Mouse (Mus musculus) liver, embryonic 15.5 days (tissue): ENCODE measurements around the gene Cspg4. TPM values are rescaled to one million over a fixed set of nuclear protein-coding genes. Genes with fewer than 3 reads are reported as not detected.

Source experiments
- ATAC-seq: fragments of 200-750 bp; cut with Nextera tagmentation; 2 replicates; pipeline ENCODE4 v1.8.0; 2017; ENCODE audit warnings: moderate number of reproducible peaks, mild to moderate bottlenecking, moderate library complexity; ENCODE audit not compliant: insufficient read depth
- H3K27ac ChIP-seq: fragments of 300-500 bp; sonication (generic); replicated peaks from 2 replicates; pipeline ENCODE4 v1.5.1; 2015; ENCODE audit warnings: mild to moderate bottlenecking, inconsistent platforms
- H3K27me3 ChIP-seq: fragments of 300-500 bp; sonication (generic); 2 replicates; pipeline ENCODE4 v1.6.1; 2015; ENCODE audit warnings: mild to moderate bottlenecking, inconsistent platforms
- H3K36me3 ChIP-seq: fragments of 300-500 bp; sonication (generic); replicated peaks from 2 replicates; pipeline ENCODE4 v1.6.1; 2015; ENCODE audit warnings: moderate library complexity, mild to moderate bottlenecking, inconsistent platforms
- H3K4me1 ChIP-seq: fragments of 300-500 bp; sonication (generic); replicated peaks from 2 replicates; pipeline ENCODE4 v1.6.1; 2015; ENCODE audit warnings: inconsistent platforms
- H3K4me2 ChIP-seq: fragments of 300-500 bp; sonication (generic); 2 replicates; pipeline ENCODE4 v1.6.1; 2015; ENCODE audit warnings: moderate library complexity, mild to moderate bottlenecking, inconsistent platforms
- H3K4me3 ChIP-seq: fragments of 300-500 bp; sonication (generic); replicated peaks from 2 replicates; pipeline ENCODE4 v1.5.1; 2015; ENCODE audit warnings: mild to moderate bottlenecking, inconsistent platforms
- H3K9ac ChIP-seq: fragments of 300-500 bp; sonication (generic); 2 replicates; pipeline ENCODE4 v1.6.1; 2015; ENCODE audit warnings: moderate library complexity, mild to moderate bottlenecking, inconsistent platforms
- H3K9me3 ChIP-seq: fragments of 300-500 bp; sonication (generic); replicated peaks from 2 replicates; pipeline ENCODE4 v1.6.1; 2016; ENCODE audit warnings: inconsistent platforms
- WGBS: fragments of 180-500 bp; shearing (Covaris S2); methylation state at CpG from one replicate; pipeline ENCODE4 v1.1.7; 2015; ENCODE audit warnings: mixed read lengths; ENCODE audit not compliant: insufficient replicate concordance; 5-methylcytosine and 5-hydroxymethylcytosine counted together
- polyA plus RNA-seq: library from polyadenylated mRNA; unstranded; fragments of >200 nt; fragmentation: Nextera tagmentation; extraction: Ambion mirVana; gene quantifications from 2 replicates; pipeline ENCODE4 v1.2.1, GENCODE M21; 2015

Gene Cspg4
- polyA plus RNA-seq = 0.61 and 0.75 TPM in 2 replicates

DNA sequence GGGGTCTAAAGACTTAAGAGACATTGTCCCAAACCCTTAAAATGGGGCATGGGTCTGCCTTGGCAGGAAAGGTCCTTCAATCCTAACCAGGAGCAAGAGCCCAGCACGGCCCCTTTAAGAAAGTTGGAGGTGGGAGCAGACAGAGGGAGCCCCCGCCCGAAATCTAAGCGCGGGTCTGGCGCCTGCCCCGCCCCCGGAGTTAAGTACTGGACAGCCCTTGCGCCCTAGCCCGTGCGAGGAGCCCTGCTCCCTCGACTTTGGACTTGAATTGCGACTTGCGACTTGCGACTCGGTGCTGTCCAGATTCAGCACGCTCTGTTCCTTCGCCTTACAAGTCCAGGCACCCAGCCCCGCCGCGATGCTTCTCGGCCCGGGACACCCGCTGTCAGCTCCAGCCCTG lies at the start of gene Cspg4:
Gene Cspg4 (plus strand): TSS at position 202 of the 400 bp plus-strand sequence.
- 0 out of 2 replicates have a peak within 1 kb of the TSS, but pooled peaks have one; percentile 10 for H3K4me3 ChIP-seq
- peak within 1 kb of the TSS; percentile 48 for H3K4me2 ChIP-seq
- no peak within 1 kb of the TSS for H3K9ac ChIP-seq
- no peak within 1 kb of the TSS for H3K27ac ChIP-seq
- no peak for ATAC-seq
- H3K27me3 ChIP-seq = peaks cover 37% of the 10 kb centered on the region
- no peaks in the 10 kb centered on the region for H3K4me1 ChIP-seq
- 5% methylated on average over 24 of the region's 24 CpGs for WGBS
- no peaks in the 10 kb centered on the region for H3K9me3 ChIP-seq
- H3K36me3 ChIP-seq = no peaks in the 10 kb centered on the region

- WGBS = 15% methylated on average over 3 of the region's 3 CpGs
- no peak overlapping the region for H3K27ac ChIP-seq
- ATAC-seq = no peak
- H3K4me2 ChIP-seq = no peak overlapping the region
- H3K9me3 ChIP-seq = no peaks in the 10 kb centered on the region
- no peak overlapping the region for H3K9ac ChIP-seq
- peaks cover 28% of the 10 kb centered on the region for H3K27me3 ChIP-seq
- no peak overlapping the region for H3K4me3 ChIP-seq
- H3K36me3 ChIP-seq = no peaks in the 10 kb centered on the region
- no peaks in the 10 kb centered on the region for H3K4me1 ChIP-seq
These were observed 39.9 kb upstream of the Cspg4 start for GRCm38 (mm10) chr9:56824900-56825299.

DNA sequence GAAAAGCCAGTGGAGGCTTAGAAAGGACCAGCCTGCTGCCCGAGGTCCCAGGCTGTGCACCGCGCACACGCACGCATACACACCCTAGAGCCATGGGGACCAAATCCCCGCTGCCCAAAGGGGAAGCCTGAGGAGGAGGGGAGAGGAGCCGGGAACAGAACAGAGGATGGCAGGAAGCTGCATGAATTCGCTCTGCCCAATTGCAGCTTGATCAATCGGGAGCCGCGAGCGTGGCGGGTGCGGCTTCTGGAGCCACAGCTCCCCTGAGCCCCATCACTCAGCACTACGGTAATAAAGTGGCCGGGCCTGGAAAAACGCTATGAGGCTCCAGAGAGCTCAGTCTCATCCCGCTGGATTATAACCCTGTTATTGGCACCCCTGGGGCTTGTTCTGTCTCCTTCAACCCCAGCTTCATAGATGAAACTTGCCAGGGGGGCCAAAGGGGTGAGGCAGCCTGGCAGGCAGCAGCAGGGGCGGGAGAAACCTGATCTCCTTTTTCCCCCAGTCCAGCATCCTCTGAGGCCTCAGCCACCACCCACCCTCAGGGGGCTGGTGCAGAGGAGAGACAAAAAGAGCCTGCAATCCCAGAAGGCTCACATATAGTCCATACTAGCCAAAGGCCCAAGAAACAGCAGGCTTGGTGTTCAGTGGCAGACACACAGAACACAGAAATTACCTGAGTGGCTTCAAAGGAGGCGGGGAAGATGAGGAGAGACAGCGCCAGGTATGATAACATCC lies 39.2 kb upstream of the Cspg4 start:
- Histone ChIP-seq H3K4me3 (no peak overlapping the region), H3K9me3 (no peaks in the 10 kb centered on the region), H3K27me3 (peaks cover 28% of the 10 kb centered on the region), H3K27ac (no peak overlapping the region), H3K4me2 (no peak overlapping the region), H3K4me1 (no peaks in the 10 kb centered on the region), H3K9ac (no peak overlapping the region), H3K36me3 (no peaks in the 10 kb centered on the region)
- no peak for ATAC-seq
- whole genome bisulfite sequencing = 14% methylated on average over 21 of the region's 21 CpGs

- H3K4me1 ChIP-seq = no peaks in the 10 kb centered on the region
- H3K4me2 ChIP-seq = no peak overlapping the region
- H3K27ac ChIP-seq = no peak overlapping the region
- no peak overlapping the region for H3K9ac ChIP-seq
- 35% methylated on average over 9 of the region's 9 CpGs for WGBS
- no peaks in the 10 kb centered on the region for H3K9me3 ChIP-seq
- peaks cover 33% of the 10 kb centered on the region for H3K27me3 ChIP-seq
- ATAC-seq = no peak
- H3K36me3 ChIP-seq = no peaks in the 10 kb centered on the region
- H3K4me3 ChIP-seq = no peak overlapping the region
These were observed 36.7 kb upstream of the Cspg4 start for GRCm38 (mm10) chr9:56828146-56828545.

DNA sequence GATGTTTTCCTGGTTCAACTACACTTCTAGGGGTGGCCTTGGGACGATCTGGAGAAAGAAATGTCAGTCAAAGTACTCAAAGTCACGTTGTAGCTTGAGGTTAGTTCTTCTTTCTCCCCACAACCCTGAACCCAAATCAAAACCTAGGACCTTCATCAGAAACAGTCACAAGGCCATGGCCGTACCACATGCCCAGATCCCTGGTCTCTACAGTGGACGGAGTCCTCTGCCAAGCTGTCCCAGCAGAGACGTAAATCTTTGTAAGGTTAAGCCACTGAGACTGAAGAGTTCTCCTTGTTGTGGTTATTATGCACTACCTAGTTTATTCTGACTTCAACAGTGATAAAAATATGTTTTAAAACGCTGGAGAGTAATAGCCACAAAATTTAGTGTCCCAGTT lies 36.0 kb upstream of the Cspg4 start:
- Histone ChIP-seq H3K36me3 (no peaks in the 10 kb centered on the region), H3K4me1 (no peaks in the 10 kb centered on the region), H3K9ac (no peak overlapping the region), H3K27ac (no peak overlapping the region), H3K9me3 (no peaks in the 10 kb centered on the region), H3K4me3 (no peak overlapping the region), H3K4me2 (no peak overlapping the region), H3K27me3 (peaks cover 36% of the 10 kb centered on the region)
- ATAC-seq = no peak
- 45% methylated on average over 6 of the region's 6 CpGs for WGBS

- Histone ChIP-seq H3K4me3 (no peak overlapping the region), H3K36me3 (no peaks in the 10 kb centered on the region), H3K4me1 (no peaks in the 10 kb centered on the region), H3K9ac (no peak overlapping the region), H3K4me2 (no peak overlapping the region), H3K27me3 (peaks cover 28% of the 10 kb centered on the region), H3K27ac (no peak overlapping the region), H3K9me3 (no peaks in the 10 kb centered on the region)
- ATAC-seq = no peak
- 46% methylated on average over 4 of the region's 4 CpGs for WGBS
These were observed 34.7 kb upstream of the Cspg4 start for GRCm38 (mm10) chr9:56830162-56830561.

GRCm38 (mm10) chr9:56831904-56832303 lies 32.9 kb upstream of the Cspg4 start:
- Histone ChIP-seq H3K4me1 (no peaks in the 10 kb centered on the region), H3K36me3 (no peaks in the 10 kb centered on the region), H3K9ac (no peak overlapping the region), H3K9me3 (no peaks in the 10 kb centered on the region), H3K4me2 (no peak overlapping the region), H3K4me3 (no peak overlapping the region), H3K27ac (no peak overlapping the region), H3K27me3 (peaks cover 12% of the 10 kb centered on the region)
- 50% methylated on average over 3 of the region's 3 CpGs for WGBS
- ATAC-seq = no peak

GRCm38 (mm10) chr9:56832900-56833299 lies 31.9 kb upstream of the Cspg4 start:
- H3K4me2 ChIP-seq = no peak overlapping the region
- H3K9ac ChIP-seq = no peak overlapping the region
- WGBS = 22% methylated on average over 6 of the region's 6 CpGs
- H3K4me3 ChIP-seq = no peak overlapping the region
- no peaks in the 10 kb centered on the region for H3K9me3 ChIP-seq
- H3K4me1 ChIP-seq = no peaks in the 10 kb centered on the region
- H3K36me3 ChIP-seq = no peaks in the 10 kb centered on the region
- no peak for ATAC-seq
- H3K27me3 ChIP-seq = peaks cover 8% of the 10 kb centered on the region; the same call in 1 of the 2 replicates
- H3K27ac ChIP-seq = no peak overlapping the region

DNA sequence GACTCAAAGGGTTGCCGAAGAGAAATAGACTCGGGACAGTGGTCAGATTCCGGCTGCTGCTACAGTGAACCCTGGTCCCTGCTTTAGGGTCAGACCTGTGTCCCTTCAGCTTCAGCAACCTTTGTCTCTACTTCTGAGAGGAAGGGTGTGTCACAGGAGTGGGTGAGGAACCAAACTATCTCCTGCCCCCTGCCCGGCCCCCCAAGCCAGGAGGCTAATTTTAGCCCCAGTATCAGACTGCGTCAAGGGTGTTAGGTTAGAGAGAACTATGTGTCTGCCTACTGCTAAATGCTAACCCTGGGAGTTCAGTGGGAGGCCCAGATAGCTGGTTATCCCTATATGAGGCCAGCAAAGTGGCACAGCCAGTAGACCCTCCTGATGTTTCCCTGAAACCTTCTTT lies 29.7 kb upstream of the Cspg4 start:
- 44% methylated on average over 5 of the region's 5 CpGs for WGBS
- Histone ChIP-seq H3K4me2 (no peak overlapping the region), H3K27ac (no peak overlapping the region)

DNA sequence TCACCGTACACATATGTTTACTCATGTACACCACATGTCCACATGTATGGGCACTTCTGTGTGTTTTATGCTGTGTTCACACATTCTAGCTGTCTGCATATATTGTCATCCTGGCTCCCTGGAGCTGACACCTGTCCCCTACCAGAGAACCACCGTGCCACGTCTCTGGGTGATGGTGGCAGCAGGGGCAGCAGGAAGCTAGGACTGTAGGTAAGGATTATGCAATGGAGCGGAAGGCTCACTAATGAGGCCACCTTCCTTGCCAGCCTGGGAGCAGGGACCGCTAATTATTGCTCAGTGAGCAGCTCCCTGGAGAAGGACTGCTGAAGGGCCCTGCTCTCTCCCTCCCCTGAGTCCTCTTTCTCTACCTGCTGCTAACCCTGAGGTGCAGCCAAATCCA lies 24.1 kb upstream of the Cspg4 start:
- no peak overlapping the region for H3K9ac ChIP-seq
- no peaks in the 10 kb centered on the region for H3K36me3 ChIP-seq
- no peak overlapping the region for H3K4me3 ChIP-seq
- H3K27me3 ChIP-seq = peaks cover 9% of the 10 kb centered on the region; the same call in 1 of the 2 replicates
- ATAC-seq = no peak
- no peaks in the 10 kb centered on the region for H3K9me3 ChIP-seq
- H3K27ac ChIP-seq = no peak overlapping the region
- 0 out of 2 replicates have a peak, but pooled peaks cover 4% of the 10 kb centered on the region for H3K4me1 ChIP-seq
- no peak overlapping the region for H3K4me2 ChIP-seq
- 52% methylated on average over 5 of the region's 5 CpGs for WGBS

More for the DNA sequence above, 29.7 kb upstream of the Cspg4 start:
- no peak overlapping the region for H3K9ac ChIP-seq
- peaks cover 8% of the 10 kb centered on the region; the same call in 1 of the 2 replicates for H3K27me3 ChIP-seq
- H3K4me3 ChIP-seq = no peak overlapping the region
- no peak for ATAC-seq
- H3K4me1 ChIP-seq = no peaks in the 10 kb centered on the region
- no peaks in the 10 kb centered on the region for H3K9me3 ChIP-seq
- H3K36me3 ChIP-seq = no peaks in the 10 kb centered on the region

DNA sequence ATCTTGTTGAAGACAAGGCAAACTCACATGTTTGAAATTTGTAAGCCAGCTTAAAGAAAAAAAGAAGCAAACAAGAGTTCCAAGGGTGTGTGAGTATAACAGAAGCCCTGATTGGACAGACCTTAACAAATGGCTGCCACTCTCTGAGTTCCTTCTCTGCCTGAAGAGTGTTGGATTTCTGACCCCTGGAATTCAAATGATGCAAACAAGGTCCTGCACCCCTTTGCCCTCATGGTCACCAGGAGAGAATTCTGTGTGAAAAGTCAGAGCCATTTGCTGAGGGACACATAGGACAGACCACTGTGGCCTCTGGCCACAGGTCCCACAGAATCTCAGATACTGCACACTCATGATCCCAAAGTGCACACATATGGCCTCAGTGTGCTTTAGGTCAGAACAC lies 23.0 kb upstream of the Cspg4 start:
- no peak overlapping the region for H3K27ac ChIP-seq
- H3K4me2 ChIP-seq = no peak overlapping the region
- peaks cover 9% of the 10 kb centered on the region; the same call in 1 of the 2 replicates for H3K27me3 ChIP-seq
- H3K36me3 ChIP-seq = no peaks in the 10 kb centered on the region
- no peak for ATAC-seq
- no peak overlapping the region for H3K9ac ChIP-seq
- H3K4me1 ChIP-seq = 0 out of 2 replicates have a peak, but pooled peaks cover 4% of the 10 kb centered on the region
- H3K4me3 ChIP-seq = no peak overlapping the region
- no peaks in the 10 kb centered on the region for H3K9me3 ChIP-seq
